In the genomic region with DNA sequence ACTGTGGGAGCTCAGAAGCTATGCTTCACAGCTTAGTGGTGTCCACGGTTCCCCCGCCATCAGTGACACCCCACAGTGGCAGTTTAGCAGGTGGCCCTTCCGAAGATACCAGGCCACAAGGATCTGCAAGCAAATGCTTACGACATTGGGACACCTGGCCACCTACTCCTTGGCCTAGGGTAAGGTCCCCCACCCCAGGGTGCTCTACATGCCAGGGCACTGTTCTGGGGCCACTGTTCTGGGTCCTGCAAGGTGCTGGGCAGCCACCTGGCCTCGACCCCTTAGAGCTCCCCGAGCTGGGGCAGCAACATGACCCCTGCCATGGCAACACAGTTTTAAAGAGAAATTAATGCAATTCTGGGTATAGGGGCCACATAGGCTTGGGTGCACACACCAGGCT, we compare ENCODE assay signal across 9 mouse cellular contexts. TPM values are rescaled to one million over a fixed set of nuclear protein-coding genes. Genes with fewer than 3 reads are reported as not detected.
A peak's percentile ranks its signal among the peaks of the same experiment; 100 is the strongest.
DNase-seq lines count a peak whose midpoint lies in the region; ATAC-seq and TF ChIP-seq lines count a peak whose summit lies in the region.
"Had no signal": no experiment of that assay in that cellular context is flagged by ENCODE, and none has a peak within 500 bp of the region (broad histone marks: within the 10 kb centered on the region; RNA-seq: fewer than 3 reads in every experiment).

No protein-coding gene starts in this region.

- H3ac ChIP-seq in C2C12 (ENCODE audit: control insufficient read depth, insufficient read length, low read depth) = peak overlapping the region; percentile 96

- no peaks in the 10 kb centered on the region for H3K36me3 ChIP-seq in heart, adult 2 months (ENCODE audit: control insufficient read depth, insufficient read depth, low read length)
- peaks cover 30% of the 10 kb centered on the region for H3K36me3 ChIP-seq in C2C12 (ENCODE audit: control insufficient read depth, insufficient read depth)
- H3K36me3 ChIP-seq in forebrain, embryonic 14.5 days (ENCODE audit: control insufficient read depth, insufficient read depth, low read length) = peaks cover 31% of the 10 kb centered on the region
- peaks cover 4% of the 10 kb centered on the region for H3K36me3 ChIP-seq in liver, embryonic 14.5 days (replicated peaks; ENCODE audit: control insufficient read depth, insufficient read depth, low read depth)

- H3K27me3 ChIP-seq in heart, adult 2 months (ENCODE audit: control insufficient read depth, insufficient read depth, low read length) = no peaks in the 10 kb centered on the region
- H3K27me3 ChIP-seq in C2C12 (ENCODE audit: control insufficient read depth, insufficient read depth, insufficient read length) = no peaks in the 10 kb centered on the region
- no peaks in the 10 kb centered on the region for H3K27me3 ChIP-seq in forebrain, embryonic 14.5 days (replicated peaks; ENCODE audit: control insufficient read depth, insufficient read depth, low read length)
- H3K27me3 ChIP-seq in liver, embryonic 14.5 days (ENCODE audit: control insufficient read depth, insufficient read depth, low read length) = no peaks in the 10 kb centered on the region

- H3K4me1 ChIP-seq in heart, adult 2 months (ENCODE audit: control insufficient read depth, insufficient read depth, low read length) = peaks cover 2% of the 10 kb centered on the region
- peaks cover 15% of the 10 kb centered on the region for H3K4me1 ChIP-seq in forebrain, embryonic 14.5 days (ENCODE audit: control insufficient read depth, insufficient read depth, low read length)
- peaks cover 10 to 20% of the 10 kb centered on the region in 2 experiments for H3K4me1 ChIP-seq in liver, embryonic 14.5 days (replicated peaks; ENCODE audit: control insufficient read depth in 2 of 2, insufficient read depth in 2 of 2, low read length in 1 of 2)

- peaks cover 4% of the 10 kb centered on the region for H3K79me2 ChIP-seq in heart, adult 2 months (replicated peaks; ENCODE audit: control insufficient read depth, insufficient read depth, low read length)
- H3K79me2 ChIP-seq in C2C12 (ENCODE audit: control insufficient read depth, insufficient read depth) = peaks cover 32% of the 10 kb centered on the region

- H3K4me3 ChIP-seq in heart, adult 2 months = peak overlapping the region; percentile 87
- H3K4me3 ChIP-seq in C2C12 (ENCODE audit: insufficient read depth, poor library complexity, severe bottlenecking) = peak overlapping the region; percentile 92
- peak overlapping the region; percentile 84 for H3K4me3 ChIP-seq in forebrain, embryonic 14.5 days (ENCODE audit: low read depth, low read length)
- H3K4me3 ChIP-seq in liver, embryonic 14.5 days (ENCODE audit: insufficient read depth in 1 of 2, low read depth in 2 of 2, low read length in 2 of 2) = peak overlapping the region; percentile 72 to 86

- TF ChIP-seq POLR2A in heart, adult 2 months (IDR thresholded peaks at IDR 0.05; ENCODE audit: insufficient read depth, low read depth, low read length) = no peak

- no peak for TF ChIP-seq EP300 in heart, adult 2 months (IDR thresholded peaks at IDR 0.05; ENCODE audit: insufficient read depth, low read depth, low read length)
- no peak for TF ChIP-seq EP300 in liver, embryonic 14.5 days (IDR thresholded peaks at IDR 0.05; ENCODE audit: low read depth)

- no peak for DNase-seq in heart, adult 2 months
- DNase-seq in heart, postnatal 36 days = no peak
- no peak for DNase-seq in forebrain, embryonic 14.5 days (ENCODE audit: low spot score)
- no peak for DNase-seq in liver, embryonic 14.5 days (ENCODE audit: low read depth in 3 of 3, low spot score in 3 of 3)
- no peak for DNase-seq in retina, embryonic 14.5 days (ENCODE audit: low spot score)
- no peak for DNase-seq in layer of hippocampus, postnatal 25 days (ENCODE audit: extremely low spot score in 1 of 2, low spot score in 1 of 2)
- DNase-seq in gastrocnemius, postnatal 14 days = no peak

- TF ChIP-seq CTCF in heart, adult 2 months (IDR thresholded peaks at IDR 0.05) = no peak
- TF ChIP-seq CTCF in C2C12 (IDR thresholded peaks at IDR 0.05; ENCODE audit: control insufficient read depth, insufficient read depth, insufficient read length) = no peak
- TF ChIP-seq CTCF in liver, embryonic 14.5 days (IDR thresholded peaks at IDR 0.05; ENCODE audit: low read depth) = no peak

- ATAC-seq in forebrain, embryonic 14.5 days = no peak
- ATAC-seq in liver, embryonic 14.5 days (ENCODE audit: insufficient read depth) = no peak

- intact Hi-C loops in heart, adult 2 months (cut with DNase I) = loop anchor here (10.0 kb wide), 1 partner anchor 590 kb away; the partner anchor contains the start of gene Timm13
- intact Hi-C loops in heart, postnatal 36 days (cut with DNase I) = loop anchor here (10.0 kb wide), 1 partner anchor 590 kb away; the partner anchor contains the start of gene Timm13
- intact Hi-C loops in gastrocnemius, postnatal 14 days (cut with DNase I; ENCODE audit: low total_unique reads) = no loop called here

- H3K27ac ChIP-seq in heart, adult 2 months = no peak overlapping the region; the same call in 1 of the 2 replicates
- no peak overlapping the region for H3K27ac ChIP-seq in forebrain, embryonic 14.5 days (ENCODE audit: low read depth, low read length)
- H3K27ac ChIP-seq in liver, embryonic 14.5 days = no peak overlapping the region; the same call in 1 of the 2 replicates

- peaks cover 28% of the 10 kb centered on the region for H3K79me3 ChIP-seq in C2C12 (ENCODE audit: low read depth)

- peak overlapping the region; percentile 97 for H3K4me2 ChIP-seq in forebrain, embryonic 14.5 days (ENCODE audit: low read length)
- peak overlapping the region; percentile 94 for H3K4me2 ChIP-seq in liver, embryonic 14.5 days (ENCODE audit: low read depth)

- no peaks in the 10 kb centered on the region for H3K9me3 ChIP-seq in forebrain, embryonic 14.5 days (replicated peaks; ENCODE audit: control insufficient read depth, low read length)
- no peaks in the 10 kb centered on the region for H3K9me3 ChIP-seq in liver, embryonic 14.5 days (ENCODE audit: control insufficient read depth, low read length)

- WGBS in heart, adult 2 months = 67% methylated on average over 6 of the region's 6 CpGs
- WGBS in forebrain, embryonic 14.5 days = 77% methylated on average over 6 of the region's 6 CpGs
- WGBS in liver, embryonic 14.5 days (ENCODE audit: insufficient replicate concordance) = 50% methylated on average over 6 of the region's 6 CpGs

- H3K9ac ChIP-seq in heart, adult 2 months (ENCODE audit: low read depth, low read length) = peak overlapping the region; percentile 94; the same call in 1 of the 2 replicates
- peak overlapping the region; percentile 82 for H3K9ac ChIP-seq in forebrain, embryonic 14.5 days (ENCODE audit: low read length)
- H3K9ac ChIP-seq in liver, embryonic 14.5 days (replicated peaks) = peak overlapping the region; percentile 72

RNA-seq across cellular contexts. Expression of gene Ncln, which starts 1.0 kb away (rescaled TPM):
- total RNA-seq in heart, adult 2 months (2021) = 10 to 100 TPM; 68.6 to 74.2 TPM
- polyA plus RNA-seq in heart, adult 2 months (2012; rRNA removed) = 107 and 116 TPM in 2 replicates
- 10 to 100 TPM; 61.9 to 63.9 TPM for total RNA-seq in heart, postnatal 36 days (2021)
- 122 TPM for polyA plus RNA-seq in C2C12 (2012; fragmentation: generic; extraction: Trizol)
- polyA plus RNA-seq in forebrain, embryonic 14.5 days (2014; fragmentation: Nextera tagmentation; extraction: Ambion mirVana) = 36.8 and 52.0 TPM in 2 replicates
- 55.7 and 71.3 TPM in 2 replicates for polyA plus RNA-seq in liver, embryonic 14.5 days (2012; rRNA removed)
- 23.7 and 29.4 TPM in 2 replicates for polyA plus RNA-seq in liver, embryonic 14.5 days (2014; fragmentation: Nextera tagmentation; extraction: Ambion mirVana)
- total RNA-seq in layer of hippocampus, postnatal 25 days (2021) = 10 to 100 TPM; 83.0 to 94.6 TPM
- 10 to 100 TPM; 39.1 to 47.3 TPM for total RNA-seq in gastrocnemius, postnatal 14 days (2021)

RNA-seq across cellular contexts. Expression of gene S1pr4, which starts 4.8 kb away (rescaled TPM):
- total RNA-seq in heart, adult 2 months (2021) = 1 to 10 TPM in 1 of 2 experiments, under 1 TPM in 1; 0.81 to 1.1 TPM
- 2.0 and 3.1 TPM in 2 replicates for polyA plus RNA-seq in heart, adult 2 months (2012; rRNA removed)
- total RNA-seq in heart, postnatal 36 days (2021) = 1 to 10 TPM in 1 of 2 experiments, under 1 TPM in 1; 0.61 to 1.3 TPM
- 0.02 TPM for polyA plus RNA-seq in C2C12 (2012; fragmentation: generic; extraction: Trizol)
- 0.26 and 0.53 TPM in 2 replicates for polyA plus RNA-seq in forebrain, embryonic 14.5 days (2014; fragmentation: Nextera tagmentation; extraction: Ambion mirVana)
- 1.5 and 1.8 TPM in 2 replicates for polyA plus RNA-seq in liver, embryonic 14.5 days (2012; rRNA removed)
- 1.4 and 1.5 TPM in 2 replicates for polyA plus RNA-seq in liver, embryonic 14.5 days (2014; fragmentation: Nextera tagmentation; extraction: Ambion mirVana)
- total RNA-seq in layer of hippocampus, postnatal 25 days (2021) = under 1 TPM; 0.35 to 0.54 TPM
- total RNA-seq in gastrocnemius, postnatal 14 days (2021) = under 1 TPM; 0.64 to 0.86 TPM

RNA-seq across cellular contexts. Expression of gene Celf5, which starts 12.6 kb away (rescaled TPM):
- total RNA-seq in heart, adult 2 months (2021) = under 1 TPM in 1 of 2 experiments, not detected in 1; 0.16 TPM
- polyA plus RNA-seq in heart, adult 2 months (2012; rRNA removed) = 0.39 and 0.73 TPM in 2 replicates
- under 1 TPM in 1 of 2 experiments, not detected in 1; 0.24 TPM for total RNA-seq in heart, postnatal 36 days (2021)
- polyA plus RNA-seq in C2C12 (2012; fragmentation: generic; extraction: Trizol) = 1.0 TPM
- 57.9 and 69.6 TPM in 2 replicates for polyA plus RNA-seq in forebrain, embryonic 14.5 days (2014; fragmentation: Nextera tagmentation; extraction: Ambion mirVana)
- polyA plus RNA-seq in liver, embryonic 14.5 days (2012; rRNA removed) = 0.02 and 0.32 TPM in 2 replicates
- not detected in 2 replicates for polyA plus RNA-seq in liver, embryonic 14.5 days (2014; fragmentation: Nextera tagmentation; extraction: Ambion mirVana)
- total RNA-seq in layer of hippocampus, postnatal 25 days (2021) = 100 to 1,000 TPM; 255 to 311 TPM
- under 1 TPM; 0.09 to 0.23 TPM for total RNA-seq in gastrocnemius, postnatal 14 days (2021)
- total RNA-seq: neutrophil, adult 5-6 weeks had no signal

RNA-seq across cellular contexts. Expression of gene Gna15, which starts 28.9 kb away (rescaled TPM):
- 1 to 10 TPM; 1.1 to 1.5 TPM for total RNA-seq in heart, adult 2 months (2021)
- polyA plus RNA-seq in heart, adult 2 months (2012; rRNA removed) = 1.1 and 1.2 TPM in 2 replicates
- under 1 TPM; 0.73 to 0.78 TPM for total RNA-seq in heart, postnatal 36 days (2021)
- 0.16 TPM for polyA plus RNA-seq in C2C12 (2012; fragmentation: generic; extraction: Trizol)
- polyA plus RNA-seq in forebrain, embryonic 14.5 days (2014; fragmentation: Nextera tagmentation; extraction: Ambion mirVana) = 0.90 and 1.2 TPM in 2 replicates
- 4.2 and 4.6 TPM in 2 replicates for polyA plus RNA-seq in liver, embryonic 14.5 days (2012; rRNA removed)
- polyA plus RNA-seq in liver, embryonic 14.5 days (2014; fragmentation: Nextera tagmentation; extraction: Ambion mirVana) = 3.2 and 4.7 TPM in 2 replicates
- 1 to 10 TPM; 2.4 to 3.2 TPM for total RNA-seq in layer of hippocampus, postnatal 25 days (2021)
- 1 to 10 TPM in 1 of 2 experiments, under 1 TPM in 1; 0.60 to 1.2 TPM for total RNA-seq in gastrocnemius, postnatal 14 days (2021)

RNA-seq across cellular contexts. Expression of gene Nfic, which starts 39.7 kb away (rescaled TPM):
- total RNA-seq in heart, adult 2 months (2021) = 100 to 1,000 TPM in 1 of 2 experiments, 10 to 100 TPM in 1; 94.2 to 104 TPM
- 59.9 and 80.1 TPM in 2 replicates for polyA plus RNA-seq in heart, adult 2 months (2012; rRNA removed)
- 100 to 1,000 TPM; 115 to 133 TPM for total RNA-seq in heart, postnatal 36 days (2021)
- 86.7 TPM for polyA plus RNA-seq in C2C12 (2012; fragmentation: generic; extraction: Trizol)
- polyA plus RNA-seq in forebrain, embryonic 14.5 days (2014; fragmentation: Nextera tagmentation; extraction: Ambion mirVana) = 16.6 and 17.9 TPM in 2 replicates
- polyA plus RNA-seq in liver, embryonic 14.5 days (2012; rRNA removed) = 1.2 and 1.3 TPM in 2 replicates
- polyA plus RNA-seq in liver, embryonic 14.5 days (2014; fragmentation: Nextera tagmentation; extraction: Ambion mirVana) = 4.6 and 7.3 TPM in 2 replicates
- total RNA-seq in layer of hippocampus, postnatal 25 days (2021) = 10 to 100 TPM; 59.5 to 66.8 TPM
- 100 to 1,000 TPM; 262 to 320 TPM for total RNA-seq in gastrocnemius, postnatal 14 days (2021)

Comparison
In these comparisons a context has a peak if more than half of its experiments do, and no peak if none do; other contexts are left out.
1. RNA of gene Celf5, which starts 12.6 kb away (total RNA-seq): 255 to 311 TPM in layer of hippocampus, postnatal 25 days; 0.24 TPM in heart, postnatal 36 days, 0.09 to 0.23 TPM in gastrocnemius, postnatal 14 days and 0.16 TPM in heart, adult 2 months; every median in the first group is over 100 times any median in the second.
2. Peak in every context shown above with its lines, with median percentiles within 50 percentile points of each other: H3K4me3 ChIP-seq and H3K9ac ChIP-seq.